Mouse (Mus musculus) erythroblast, embryonic 14.5 days (primary cell): ENCODE data around the gene Fam49a. TPM values are rescaled to one million over a fixed set of nuclear protein-coding genes. Genes with fewer than 3 reads are reported as not detected.
"Not testable (repeated sequence)": the region's sequence is repeated elsewhere in the genome, so short reads cannot be mapped to it uniquely, and the experiment has no call there.

Source experiments
- H3K27me3 ChIP-seq: 2 replicates; pipeline ENCODE4 v1.6.1; 2012; ENCODE audit warnings: inconsistent platforms; ENCODE audit not compliant: control insufficient read depth
- H3K36me3 ChIP-seq: 2 replicates; pipeline ENCODE4 v1.6.1; 2012; ENCODE audit warnings: mild to moderate bottlenecking, inconsistent platforms; ENCODE audit not compliant: control insufficient read depth
- H3K4me1 ChIP-seq: 2 replicates; pipeline ENCODE4 v1.6.1; 2012; ENCODE audit warnings: inconsistent platforms; ENCODE audit not compliant: control insufficient read depth
- H3K4me3 ChIP-seq: replicated peaks from 2 replicates; pipeline ENCODE3; 2012; ENCODE audit warnings: moderate library complexity, mild to moderate bottlenecking, inconsistent platforms
- H3K9me3 ChIP-seq: 2 replicates; pipeline ENCODE4 v1.6.1; 2012; ENCODE audit warnings: low read length, inconsistent platforms, mixed read lengths; ENCODE audit not compliant: control insufficient read depth
- GATA1 ChIP-seq: IDR thresholded peaks from 2 replicates; pipeline ENCODE4 v1.6.1; 2012; ENCODE audit warnings: low read length, inconsistent platforms, mixed read lengths
- TAL1 ChIP-seq: IDR thresholded peaks from 3 replicates; pipeline ENCODE4 v1.6.1; 2012; ENCODE audit warnings: low read length, inconsistent platforms, mixed read lengths
- polyA plus RNA-seq: library from polyadenylated mRNA; stranded (reverse); fragments of >175 nt; gene quantifications from 2 replicates; pipeline ENCODE4 v1.2.3, GENCODE M21; 2012

The Fam49a gene
- polyA plus RNA-seq, 1 experiment: under 0.01 TPM

DNA sequence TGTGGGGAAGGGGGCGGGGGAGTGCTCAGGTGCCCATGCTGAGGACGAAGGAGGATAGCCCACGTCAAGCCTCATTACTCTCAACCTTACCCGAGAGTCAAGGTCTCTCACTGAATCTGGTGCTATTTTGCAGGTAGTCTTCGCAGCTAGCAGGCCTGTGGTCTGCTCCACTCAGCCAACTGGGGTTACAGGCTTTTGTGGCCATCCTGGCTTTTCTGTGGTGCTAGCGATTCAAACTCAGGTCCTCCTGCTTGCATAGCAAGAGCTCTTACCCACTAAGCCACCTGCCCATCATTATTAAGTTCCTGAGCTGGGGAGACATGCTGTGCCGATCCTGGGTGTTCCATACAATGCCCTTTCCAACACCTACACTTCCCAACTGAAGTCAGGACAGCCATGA is 55.7 kb downstream of the Fam49a start:
- Histone ChIP-seq H3K27me3 (no peaks in the 10 kb centered on the region), H3K9me3 (no peaks in the 10 kb centered on the region), H3K36me3 (no peaks in the 10 kb centered on the region), H3K4me3 (no peak overlapping the region), H3K4me1 (no peaks in the 10 kb centered on the region)
- TF ChIP-seq GATA1 (no peak), TAL1 (no peak)

DNA sequence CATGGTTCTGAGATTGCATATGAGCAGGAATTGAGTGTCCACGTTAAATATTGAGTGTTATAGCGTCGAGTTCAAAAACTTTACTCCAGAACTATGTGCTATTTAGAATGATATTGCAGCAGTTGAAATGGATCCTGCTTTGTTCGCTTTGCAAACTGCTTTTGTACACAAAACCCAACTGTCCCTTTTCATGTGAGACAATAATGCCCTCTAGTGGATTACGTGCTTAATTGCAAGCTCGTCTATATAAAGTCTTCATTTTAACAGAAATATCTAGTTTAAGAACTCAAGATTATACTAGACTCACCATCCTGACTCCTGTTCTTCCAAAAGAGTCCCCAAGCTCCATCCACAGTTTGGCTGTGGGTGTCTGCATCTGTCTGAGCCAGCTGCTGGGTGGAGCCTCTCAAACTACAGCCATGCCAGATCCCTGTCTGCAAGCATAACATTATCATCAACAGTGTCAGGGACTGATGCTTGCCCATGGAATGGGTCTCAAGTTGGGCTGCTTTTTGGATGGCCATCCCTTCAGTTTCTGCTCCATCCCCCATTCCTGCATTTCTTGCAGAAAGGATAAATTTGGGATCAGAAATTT is 56.3 kb downstream of the Fam49a start:
- H3K4me3 ChIP-seq: no peak overlapping the region
- H3K36me3 ChIP-seq: no peaks in the 10 kb centered on the region
- H3K27me3 ChIP-seq: no peaks in the 10 kb centered on the region
- no peak for TF ChIP-seq GATA1
- no peak for TF ChIP-seq TAL1
- no peaks in the 10 kb centered on the region for H3K4me1 ChIP-seq
- H3K9me3 ChIP-seq: no peaks in the 10 kb centered on the region

DNA sequence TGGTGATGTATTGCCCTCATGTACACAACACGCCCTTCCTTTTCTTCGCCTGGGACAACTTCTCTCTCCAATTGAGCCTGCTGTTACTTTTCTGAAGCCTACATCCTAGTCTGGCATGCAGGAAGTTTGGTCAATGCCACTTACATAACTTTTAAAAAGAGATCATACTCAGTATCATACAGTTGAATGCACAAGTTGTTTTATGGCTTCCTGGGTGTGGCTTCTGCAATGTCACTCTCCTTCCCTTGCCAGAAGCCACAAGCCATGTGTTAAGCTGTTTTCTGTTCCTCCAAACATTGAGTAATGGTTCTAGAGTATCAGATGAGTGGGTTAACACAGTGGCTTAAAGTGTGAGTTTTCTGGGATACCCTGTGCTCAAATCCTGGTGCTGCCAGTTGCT is 58.8 kb downstream of the Fam49a start:
- Histone ChIP-seq H3K27me3 (no peaks in the 10 kb centered on the region), H3K36me3 (no peaks in the 10 kb centered on the region)

GRCm38 (mm10) chr12:12321111-12321510 is 59.2 kb downstream of the Fam49a start:
- TF ChIP-seq GATA1 (no peak), TAL1 (no peak)
- H3K36me3 ChIP-seq: no peaks in the 10 kb centered on the region
- H3K9me3 ChIP-seq: no peaks in the 10 kb centered on the region
- no peaks in the 10 kb centered on the region for H3K27me3 ChIP-seq
- H3K4me3 ChIP-seq: no peak overlapping the region
- H3K4me1 ChIP-seq: no peaks in the 10 kb centered on the region; the same call in 1 of the 2 replicates

More for the DNA sequence above, 58.8 kb downstream of the Fam49a start:
- Histone ChIP-seq H3K4me1 (no peaks in the 10 kb centered on the region; the same call in 1 of the 2 replicates), H3K9me3 (no peaks in the 10 kb centered on the region), H3K4me3 (no peak overlapping the region)
- TF ChIP-seq GATA1: no peak
- TF ChIP-seq TAL1: no peak

DNA sequence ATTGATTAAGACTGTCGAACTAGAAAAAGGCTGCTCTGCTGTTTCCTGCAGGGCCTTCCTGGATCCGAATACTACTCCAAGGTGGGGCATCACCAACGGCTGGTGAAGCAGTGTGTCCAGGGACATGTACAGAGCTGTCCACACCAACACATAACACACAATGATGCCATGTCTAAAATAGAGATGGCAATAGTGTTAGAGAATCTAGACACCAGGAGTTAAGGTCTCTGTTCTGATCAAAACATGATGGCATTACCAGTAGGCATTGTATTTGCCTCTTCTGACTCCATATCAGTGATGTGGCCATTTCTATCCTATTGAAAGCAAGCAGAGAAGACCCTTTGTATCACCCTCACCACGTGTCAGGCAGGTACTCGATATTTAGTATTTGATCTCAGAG is 61.1 kb downstream of the Fam49a start:
- H3K9me3 ChIP-seq: no peaks in the 10 kb centered on the region
- no peaks in the 10 kb centered on the region for H3K36me3 ChIP-seq
- H3K27me3 ChIP-seq: no peaks in the 10 kb centered on the region
- no peak for TF ChIP-seq TAL1
- TF ChIP-seq GATA1: no peak
- no peaks in the 10 kb centered on the region; the same call in 1 of the 2 replicates for H3K4me1 ChIP-seq
- no peak overlapping the region for H3K4me3 ChIP-seq

GRCm38 (mm10) chr12:12323616-12324223 is 61.8 kb downstream of the Fam49a start:
- no peaks in the 10 kb centered on the region for H3K36me3 ChIP-seq
- TF ChIP-seq TAL1 (no peak), GATA1 (no peak)
- no peaks in the 10 kb centered on the region for H3K9me3 ChIP-seq
- H3K27me3 ChIP-seq: no peaks in the 10 kb centered on the region
- no peaks in the 10 kb centered on the region; the same call in 1 of the 2 replicates for H3K4me1 ChIP-seq
- no peak overlapping the region for H3K4me3 ChIP-seq

DNA sequence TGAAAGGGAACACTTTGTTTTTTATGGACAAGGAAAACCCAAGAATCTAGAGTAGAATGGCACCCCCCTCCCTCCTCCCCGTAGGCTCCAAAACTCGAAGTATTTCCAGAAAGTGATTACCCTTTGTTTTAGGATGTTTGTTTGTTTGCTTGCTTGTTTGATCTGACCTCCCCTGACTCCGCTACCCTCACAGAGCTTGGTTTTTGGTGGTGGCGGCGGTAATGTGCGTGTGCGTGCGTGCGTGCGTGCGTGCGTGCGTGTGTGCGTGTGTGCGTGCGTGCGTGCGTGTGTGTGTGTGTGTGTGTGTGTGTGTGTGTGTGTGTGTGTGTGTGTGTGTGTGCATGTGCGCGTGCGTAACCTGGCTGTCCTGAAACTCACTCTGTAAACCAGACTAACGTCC is 62.3 kb downstream of the Fam49a start:
- not testable (repeated sequence) for H3K4me3 ChIP-seq, H3K27me3 ChIP-seq, H3K36me3 ChIP-seq, H3K9me3 ChIP-seq, H3K4me1 ChIP-seq

DNA sequence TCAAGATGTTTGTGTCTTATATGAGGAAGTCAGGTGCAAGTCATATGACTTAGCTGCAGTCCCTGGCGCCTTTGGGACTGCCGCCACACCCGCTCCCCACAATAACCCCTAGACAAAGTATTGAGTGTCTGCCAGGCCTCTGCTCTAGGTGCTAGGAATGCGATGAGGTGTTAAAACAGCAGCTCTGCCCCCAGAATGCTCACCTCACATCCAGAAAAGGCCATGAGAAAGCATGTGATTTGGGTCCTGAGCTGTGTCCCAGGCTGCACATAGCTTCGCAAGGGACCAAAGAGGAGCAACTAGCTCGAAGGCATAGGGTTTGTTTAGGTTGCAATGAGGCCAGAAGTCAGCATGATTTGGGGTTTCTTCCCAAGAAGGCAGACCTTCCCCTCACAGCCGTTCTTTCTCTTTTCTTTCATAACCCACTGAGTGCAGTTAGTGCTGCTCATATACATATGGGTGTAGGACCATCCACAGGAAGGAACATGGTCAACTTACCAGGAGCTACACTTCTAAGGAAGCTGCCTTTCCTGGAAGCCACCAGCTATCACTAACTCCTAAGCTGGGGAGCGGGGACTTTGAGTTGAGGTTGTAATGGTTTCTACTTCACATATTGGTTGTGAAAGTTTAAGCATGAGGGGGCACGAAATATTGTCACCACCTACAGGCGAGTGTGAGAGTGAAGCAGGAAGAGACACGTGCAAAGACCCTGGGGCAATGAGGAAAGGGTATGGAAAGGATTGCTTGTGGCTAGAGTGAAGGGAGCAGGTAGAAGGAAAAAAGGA is 71.8 kb downstream of the Fam49a start:
- TF ChIP-seq TAL1 (no peak), GATA1 (no peak)
- no peaks in the 10 kb centered on the region for H3K4me1 ChIP-seq
- H3K9me3 ChIP-seq: no peaks in the 10 kb centered on the region
- no peak overlapping the region for H3K4me3 ChIP-seq
- H3K36me3 ChIP-seq: no peaks in the 10 kb centered on the region
- no peaks in the 10 kb centered on the region for H3K27me3 ChIP-seq

GRCm38 (mm10) chr12:12334486-12334885 is 72.5 kb downstream of the Fam49a start:
- Histone ChIP-seq H3K4me1 (no peaks in the 10 kb centered on the region), H3K27me3 (no peaks in the 10 kb centered on the region), H3K9me3 (no peaks in the 10 kb centered on the region), H3K36me3 (no peaks in the 10 kb centered on the region), H3K4me3 (no peak overlapping the region)
- no peak for TF ChIP-seq TAL1
- no peak for TF ChIP-seq GATA1
